Mouse (Mus musculus) forebrain, embryonic 14.5 days (tissue): ENCODE results near the gene Rad1. TPM values are rescaled to one million over a fixed set of nuclear protein-coding genes. Genes with fewer than 3 reads are reported as not detected.
A peak's percentile ranks its signal among the peaks of the same experiment; 100 is the strongest.

Source experiments
- ATAC-seq: fragments of 200-750 bp; cut with Nextera tagmentation; 2 replicates; pipeline ENCODE4 v1.8.0; 2017; ENCODE audit warnings: mild to moderate bottlenecking, moderate library complexity
- DNase-seq: peaks from one replicate; pipeline ENCODE4 v3.0.0-alpha.2; 2015; ENCODE audit warnings: low spot score
- H3K27ac ChIP-seq: fragments of 300-500 bp; sonication (generic); 2 replicates; pipeline ENCODE4 v1.5.1; 2014; ENCODE audit warnings: low read depth, mild to moderate bottlenecking, control low read depth, low read length, moderate library complexity
- H3K27me3 ChIP-seq: fragments of 300-500 bp; sonication (generic); replicated peaks from 2 replicates; pipeline ENCODE4 v1.6.1; 2014; ENCODE audit warnings: low read length, control low read depth, mixed read lengths; ENCODE audit not compliant: control insufficient read depth, insufficient read depth
- H3K36me3 ChIP-seq: fragments of 300-500 bp; sonication (generic); 2 replicates; pipeline ENCODE4 v1.6.1; 2014; ENCODE audit warnings: low read length, control low read depth; ENCODE audit not compliant: control insufficient read depth, insufficient read depth
- H3K4me1 ChIP-seq: fragments of 300-500 bp; sonication (generic); 2 replicates; pipeline ENCODE4 v1.6.1; 2014; ENCODE audit warnings: antibody characterized with exemption, low read length, control low read depth; ENCODE audit not compliant: control insufficient read depth, insufficient read depth
- H3K4me2 ChIP-seq: fragments of 300-500 bp; sonication (generic); 2 replicates; pipeline ENCODE4 v1.6.1; 2014; ENCODE audit warnings: mild to moderate bottlenecking, control low read depth, low read length
- H3K4me3 ChIP-seq: fragments of 300-500 bp; sonication (generic); 2 replicates; pipeline ENCODE4 v1.5.1; 2014; ENCODE audit warnings: low read depth, low read length, control low read depth
- H3K9ac ChIP-seq: fragments of 300-500 bp; sonication (generic); 2 replicates; pipeline ENCODE4 v1.6.1; 2014; ENCODE audit warnings: mild to moderate bottlenecking, low read length, control low read depth, moderate library complexity
- H3K9me3 ChIP-seq: fragments of 300-500 bp; sonication (generic); replicated peaks from 2 replicates; pipeline ENCODE4 v1.6.1; 2016; ENCODE audit warnings: low read length, control low read depth, mixed read lengths; ENCODE audit not compliant: control insufficient read depth
- WGBS: fragments of 180-500 bp; shearing (Covaris S2); extraction: QIAGEN DNeasy Blood & Tissue Kit; methylation state at CpG from one replicate; pipeline ENCODE4 v1.1.7; 2014; 5-methylcytosine and 5-hydroxymethylcytosine counted together
- polyA plus RNA-seq: library from polyadenylated mRNA; unstranded; fragments of >200 nt; fragmentation: Nextera tagmentation; extraction: Ambion mirVana; gene quantifications from 2 replicates; pipeline ENCODE4 v1.2.1, GENCODE M21; 2014

The Rad1 gene
- polyA plus RNA-seq, 1 experiment from 2014 or later = 14.3 TPM

- ATAC-seq (no peak), DNase-seq (no peak)
- H3K27ac ChIP-seq = no peak overlapping the region
- no peaks in the 10 kb centered on the region for H3K9me3 ChIP-seq
- no peaks in the 10 kb centered on the region for H3K36me3 ChIP-seq
- no peak overlapping the region for H3K4me3 ChIP-seq
- H3K27me3 ChIP-seq = no peaks in the 10 kb centered on the region
- H3K4me2 ChIP-seq = no peak overlapping the region
- WGBS = 88% methylated on average over 7 of the region's 7 CpGs
- H3K4me1 ChIP-seq = peaks cover 3% of the 10 kb centered on the region; the same call in 1 of the 2 replicates
- no peak overlapping the region for H3K9ac ChIP-seq
Observed at GRCm38 (mm10) chr15:10535969-10536368, 50.2 kb downstream of the Rad1 start.

- Histone ChIP-seq H3K4me3 (no peak overlapping the region), H3K4me1 (peaks cover 3% of the 10 kb centered on the region; the same call in 1 of the 2 replicates), H3K9me3 (no peaks in the 10 kb centered on the region), H3K27me3 (no peaks in the 10 kb centered on the region), H3K9ac (no peak overlapping the region), H3K36me3 (no peaks in the 10 kb centered on the region), H3K27ac (no peak overlapping the region), H3K4me2 (no peak overlapping the region)
- no peak for ATAC-seq
- DNase-seq = peak; percentile 2
- WGBS = 54% methylated on average over 16 of the region's 16 CpGs
Observed at GRCm38 (mm10) chr15:10540271-10541088, 54.7 kb downstream of the Rad1 start.

Other genes starting within 250 kb of the Rad1 start
- not detected in 2 replicates for gene Gm21973, start 160.6 kb upstream of the Rad1 start, polyA plus RNA-seq
- gene Agxt2, start 127.5 kb upstream of the Rad1 start, polyA plus RNA-seq = not detected in 2 replicates
- gene Dnajc21, start 15.5 kb upstream of the Rad1 start, polyA plus RNA-seq = 5.1 and 7.0 TPM in 2 replicates
- gene Brix1, start 71 bp upstream of the Rad1 start, polyA plus RNA-seq = 90.4 and 101 TPM in 2 replicates
- not detected in 2 replicates for gene Ttc23l, start 72.7 kb downstream of the Rad1 start, polyA plus RNA-seq
- 28.6 and 28.7 TPM in 2 replicates for gene Rai14, start 228.6 kb downstream of the Rad1 start, polyA plus RNA-seq